Mouse (Mus musculus) MEL (cell line): ENCODE measurements at regions not wholly inside any gene's neighbourhood (a gene's known extent, or its start where the extent isn't known, plus 50 kb on each side); places are given as distances from the start of the nearest gene placed in this dataset.

Source experiments
- CTCF ChIP-seq, 3 experiments: IDR thresholded peaks in 2 of 3; conservative IDR thresholded peaks in 1 of 3; 2 replicates each; pipeline ENCODE4 v1.5.1; 2011 to 2012; ENCODE audit warnings: low read length in 3 of 3, low read depth in 2 of 3, mild to moderate bottlenecking in 2 of 3, improper control_type of control experiment in 1 of 3, inconsistent platforms in 1 of 3, mixed read lengths in 1 of 3, moderate library complexity in 1 of 3; ENCODE audit not compliant: control insufficient read depth in 1 of 3, insufficient read depth in 1 of 3, poor library complexity in 1 of 3, severe bottlenecking in 1 of 3
- GATA1 ChIP-seq: IDR thresholded peaks from 2 replicates; pipeline ENCODE4 v1.6.1; 2011; ENCODE audit warnings: low read depth, low read length, improper control_type of control experiment
- POLR2A ChIP-seq, 2 experiments: IDR thresholded peaks; 2 replicates each; pipeline ENCODE4 v1.6.1; 2011 to 2012; ENCODE audit warnings: low read length in 2 of 2, mild to moderate bottlenecking in 2 of 2, control low read depth in 1 of 2, improper control_type of control experiment in 1 of 2, low read depth in 1 of 2, moderate library complexity in 1 of 2; ENCODE audit not compliant: control insufficient read depth in 1 of 2, insufficient read depth in 1 of 2, poor library complexity in 1 of 2
- TBP ChIP-seq: IDR thresholded peaks from 2 replicates; pipeline ENCODE4 v1.8.0; 2011; ENCODE audit warnings: low read depth, low read length, improper control_type of control experiment
- USF1 ChIP-seq: IDR thresholded peaks from 2 replicates; pipeline ENCODE4 v1.6.1; 2014; ENCODE audit warnings: low read depth, mild to moderate bottlenecking, inconsistent platforms, low read length, improper control_type of control experiment, moderate library complexity
- ZC3H11A ChIP-seq: IDR thresholded peaks from 2 replicates; pipeline ENCODE4 v1.6.1; 2012; ENCODE audit warnings: low read depth, mild to moderate bottlenecking, inconsistent platforms, low read length, improper control_type of control experiment

- TF ChIP-seq CTCF (IDR thresholded peaks at IDR 0.05 in 2 of 3, conservative IDR thresholded peaks at IDR 0.05 in 1 of 3; ENCODE audit: control insufficient read depth in 1 of 3, insufficient read depth in 1 of 3, low read depth in 2 of 3, low read length in 3 of 3, poor library complexity in 1 of 3, severe bottlenecking in 1 of 3): no peak
- no peak for TF ChIP-seq GATA1
- no peak for TF ChIP-seq POLR2A (IDR thresholded peaks at IDR 0.05; ENCODE audit: control insufficient read depth in 1 of 2, insufficient read depth in 1 of 2, low read depth in 1 of 2, low read length in 2 of 2, poor library complexity in 1 of 2)
- no peak for TF ChIP-seq TBP
- no peak for TF ChIP-seq ZC3H11A
- TF ChIP-seq USF1: no peak
These were observed 73.7 kb upstream of the Map2 start for GRCm38 (mm10) chr1:66101419-66101818.
